Mouse (Mus musculus) frontal cortex, postnatal 25 days (tissue): ENCODE results near the gene Hbq1a.

Experiments used
- DNase-seq, 2 experiments: peaks; one replicate each; pipeline ENCODE4 v3.0.0; 2022; ENCODE audit warnings: low spot score in 2 of 2

Gene Hbq1a

DNA sequence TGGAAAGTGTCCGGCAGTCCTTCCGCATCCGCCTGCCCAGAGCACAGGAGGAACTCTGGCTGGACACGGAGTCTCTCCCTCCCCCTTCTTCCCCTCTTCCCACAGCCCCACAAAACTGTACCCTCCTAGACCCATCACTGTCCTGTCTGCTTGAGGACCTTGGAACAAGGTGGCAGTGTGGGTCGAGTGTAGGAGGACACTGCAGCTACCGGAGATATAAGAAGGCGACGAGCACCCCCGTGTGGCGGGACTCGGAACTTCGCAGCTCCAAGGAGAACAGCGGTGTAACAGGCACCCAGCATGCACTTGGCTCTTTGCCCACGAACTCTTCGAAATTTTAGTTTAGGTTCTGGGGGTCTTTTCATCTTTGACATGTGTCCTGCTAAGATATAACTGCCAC is 24.7 kb downstream of the Hbq1a start:
- peak; percentile 85 to 88 for DNase-seq

DNA sequence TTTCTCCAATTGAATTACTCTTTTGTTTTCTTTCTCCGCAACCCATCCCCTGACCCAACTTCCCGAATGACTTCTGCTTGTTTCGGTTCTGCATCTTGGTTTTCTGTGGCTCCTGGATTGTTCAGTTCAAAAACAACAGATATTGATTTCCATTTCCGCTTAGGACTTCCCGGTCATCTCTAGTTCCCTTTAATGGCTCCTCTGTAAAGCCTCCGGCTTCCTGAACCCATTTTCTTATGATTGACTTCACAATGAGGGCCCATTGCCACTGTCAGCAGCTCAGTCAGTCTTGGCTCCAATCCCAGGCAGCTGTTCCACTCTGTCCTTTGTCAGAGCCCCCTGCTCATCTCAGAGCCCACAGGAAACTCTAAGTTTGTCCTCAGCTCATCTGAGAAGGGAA is 31.2 kb downstream of the Hbq1a start:
- DNase-seq = no peak

GRCm38 (mm10) chr11:32331861-32332260 is 32.0 kb downstream of the Hbq1a start:
- DNase-seq = no peak

DNA sequence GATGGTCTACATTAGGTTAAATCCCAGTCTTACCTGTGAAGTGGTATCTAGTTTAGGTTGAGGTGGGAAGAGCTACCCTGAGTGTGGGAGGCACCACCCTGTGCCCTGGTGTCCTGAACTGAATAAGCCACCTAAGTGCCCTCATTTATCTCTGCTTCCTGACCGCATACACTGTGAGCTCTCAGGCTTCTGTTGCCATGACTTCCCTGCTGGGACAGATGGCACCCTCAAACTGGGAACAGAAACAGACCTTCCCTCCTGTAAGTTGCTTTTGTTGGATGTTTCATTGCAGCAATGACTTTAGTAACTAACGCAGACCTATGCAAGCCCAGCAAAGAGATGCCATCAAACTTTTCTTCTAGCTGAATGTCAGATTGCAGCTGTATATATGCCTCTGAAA is 33.4 kb downstream of the Hbq1a start:
- no peak for DNase-seq

DNA sequence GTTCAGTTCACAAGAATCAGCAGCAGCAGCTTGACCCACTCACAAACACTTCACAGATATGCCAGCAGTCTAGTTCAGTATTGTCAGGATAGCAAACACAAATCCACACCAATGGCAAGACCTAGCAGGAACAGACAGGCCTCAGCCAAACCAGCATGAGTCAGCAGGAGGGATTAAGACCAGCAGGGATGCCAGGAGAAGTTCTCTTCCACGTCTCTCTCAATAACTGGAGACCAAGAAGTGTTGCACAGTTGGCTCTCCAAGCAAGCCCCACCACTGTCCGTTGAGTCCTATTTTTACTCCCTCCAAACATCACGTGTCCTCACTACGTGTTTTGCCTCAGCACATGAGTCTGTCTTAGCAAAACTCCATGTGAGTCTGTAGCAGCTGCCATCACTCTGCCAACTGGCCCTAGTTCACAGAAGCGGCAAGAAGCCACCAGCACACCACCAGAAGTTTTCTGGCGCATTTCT is 36.6 kb downstream of the Hbq1a start:
- no peak for DNase-seq

DNA sequence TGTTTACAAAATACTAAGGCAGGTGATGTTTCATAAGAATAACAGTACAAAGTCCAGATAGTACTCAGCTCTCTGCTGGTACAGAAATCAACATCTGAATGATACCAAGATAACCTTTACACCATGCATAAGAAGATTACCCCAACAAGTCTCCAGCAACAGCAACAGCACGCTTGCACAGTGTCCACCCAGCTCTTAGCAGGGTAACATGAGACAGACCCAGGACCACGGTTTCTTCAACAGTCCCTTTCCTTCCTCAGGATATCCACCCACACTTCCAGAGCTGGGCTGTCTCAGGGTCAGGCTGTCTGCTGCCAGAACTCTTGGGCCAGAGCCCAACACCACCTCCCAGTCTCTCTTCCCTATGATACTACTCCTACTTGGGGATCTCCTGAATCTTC is 39.3 kb downstream of the Hbq1a start:
- DNase-seq = no peak

DNA sequence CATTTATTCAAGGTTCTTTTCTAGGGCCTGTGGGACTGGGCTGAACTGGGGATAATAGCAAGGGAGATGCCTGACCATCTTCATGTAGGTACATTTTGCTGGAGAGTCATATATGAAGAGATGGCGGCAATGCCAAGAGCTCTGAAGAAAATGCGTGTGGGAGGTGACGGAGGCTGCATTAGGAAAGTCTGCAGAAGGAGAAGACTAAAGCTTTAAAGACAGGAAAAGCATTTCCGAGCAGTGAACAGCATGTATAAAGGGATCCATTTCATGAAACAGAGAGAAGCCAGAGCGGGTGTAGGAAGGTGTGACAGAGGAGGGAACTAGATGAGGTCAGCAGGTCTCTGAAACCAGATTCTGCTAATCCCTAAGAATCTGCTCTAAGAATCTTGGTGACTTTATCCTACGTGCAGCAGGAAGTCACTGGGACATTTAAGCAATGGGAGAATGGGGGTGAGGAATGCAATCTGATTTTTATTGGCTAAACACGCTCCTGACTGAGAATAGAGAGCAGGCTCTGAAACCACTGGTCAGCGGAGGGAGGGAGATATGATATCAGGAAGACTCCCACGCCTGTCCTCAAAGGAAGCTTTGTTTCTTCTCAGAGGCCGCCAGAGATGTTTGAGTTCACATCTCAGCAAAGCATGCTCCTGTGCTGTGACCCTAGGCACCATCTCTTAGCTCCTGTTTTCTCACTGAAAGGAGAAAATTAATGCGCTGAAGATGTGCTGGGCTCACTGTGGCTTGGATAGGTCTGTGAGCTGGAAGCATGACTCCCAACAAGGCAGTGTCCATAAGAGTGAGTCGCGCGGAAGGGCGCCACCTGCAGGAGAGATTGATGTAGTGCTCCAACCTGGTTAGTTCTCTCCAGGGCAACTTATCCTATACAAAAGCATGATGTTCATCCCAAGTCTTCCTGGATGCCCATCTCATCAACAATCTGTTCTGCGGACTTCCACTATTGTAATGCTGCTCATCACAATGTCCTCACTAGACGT is 40.9 kb downstream of the Hbq1a start:
- DNase-seq = no peak

GRCm38 (mm10) chr11:32342770-32343191 is 42.9 kb downstream of the Hbq1a start:
- DNase-seq = no peak

DNA sequence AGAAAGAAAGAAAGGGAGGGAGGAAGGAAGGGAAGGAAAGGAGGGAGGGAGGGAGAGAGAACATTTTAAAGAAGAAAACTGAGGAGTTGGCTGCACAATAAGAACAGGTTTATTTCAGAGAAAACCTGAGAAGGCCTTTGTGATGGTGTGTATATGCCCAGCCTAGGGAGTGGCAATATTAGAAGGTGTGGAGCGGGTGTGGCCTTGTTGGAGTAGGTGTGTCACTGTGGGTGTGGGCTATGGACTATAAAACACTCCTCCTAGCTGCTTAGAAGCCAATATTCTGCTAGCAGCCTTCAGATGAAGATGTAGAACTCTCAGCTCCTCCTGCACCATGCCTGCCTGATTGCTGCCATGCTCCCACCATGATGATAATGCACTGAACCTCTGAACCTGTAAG is 43.5 kb downstream of the Hbq1a start:
- no peak for DNase-seq

GRCm38 (mm10) chr11:32345504-32346297 is 45.8 kb downstream of the Hbq1a start:
- no peak for DNase-seq

GRCm38 (mm10) chr11:32347264-32347606 is 47.4 kb downstream of the Hbq1a start:
- DNase-seq = no peak

DNA sequence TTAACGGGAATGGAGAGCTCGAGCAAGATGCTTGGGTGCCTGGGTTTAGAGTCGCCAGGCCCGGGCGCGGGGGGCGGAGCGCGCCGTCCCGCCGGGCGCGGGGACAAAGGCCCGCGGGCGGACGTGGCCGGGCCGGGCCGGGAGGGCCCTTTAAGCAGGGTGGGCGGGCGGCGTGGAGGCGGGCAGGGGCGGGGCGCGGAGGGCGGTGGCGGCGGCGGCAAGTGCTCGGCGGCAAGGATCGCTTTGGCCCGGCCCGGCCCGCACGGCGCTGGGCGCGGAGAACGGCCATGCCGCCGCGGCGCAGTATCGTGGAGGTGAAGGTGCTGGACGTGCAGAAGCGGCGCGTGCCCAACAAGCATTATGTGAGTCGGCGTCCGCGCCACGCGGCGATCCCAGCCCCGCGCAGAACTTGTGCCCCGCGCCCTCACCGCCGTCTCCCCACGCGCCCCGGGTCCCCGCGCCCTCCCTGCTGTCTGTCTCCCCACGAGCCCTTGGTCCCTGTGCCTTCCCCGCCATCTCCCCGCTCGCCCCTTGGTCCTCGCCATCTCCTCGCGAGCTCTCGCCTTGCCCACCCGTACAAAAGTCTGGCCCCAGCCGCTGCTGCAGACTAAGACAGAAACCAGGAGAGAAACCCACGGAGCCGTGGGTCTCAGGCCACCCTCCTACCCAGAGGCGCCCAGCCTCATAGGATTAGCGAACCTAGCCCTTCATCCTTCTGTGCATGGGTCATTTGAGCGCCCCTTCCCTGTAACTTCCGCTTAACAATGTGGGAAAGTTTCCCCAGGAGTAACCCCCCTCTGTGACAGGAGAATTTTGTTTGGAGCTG is 48.0 kb downstream of the Hbq1a start, which contains the start of gene Sh3pxd2b:
Gene Sh3pxd2b, plus strand, starts transcription at position 214 of the 826 bp plus-strand sequence.
- no peak for DNase-seq

DNA sequence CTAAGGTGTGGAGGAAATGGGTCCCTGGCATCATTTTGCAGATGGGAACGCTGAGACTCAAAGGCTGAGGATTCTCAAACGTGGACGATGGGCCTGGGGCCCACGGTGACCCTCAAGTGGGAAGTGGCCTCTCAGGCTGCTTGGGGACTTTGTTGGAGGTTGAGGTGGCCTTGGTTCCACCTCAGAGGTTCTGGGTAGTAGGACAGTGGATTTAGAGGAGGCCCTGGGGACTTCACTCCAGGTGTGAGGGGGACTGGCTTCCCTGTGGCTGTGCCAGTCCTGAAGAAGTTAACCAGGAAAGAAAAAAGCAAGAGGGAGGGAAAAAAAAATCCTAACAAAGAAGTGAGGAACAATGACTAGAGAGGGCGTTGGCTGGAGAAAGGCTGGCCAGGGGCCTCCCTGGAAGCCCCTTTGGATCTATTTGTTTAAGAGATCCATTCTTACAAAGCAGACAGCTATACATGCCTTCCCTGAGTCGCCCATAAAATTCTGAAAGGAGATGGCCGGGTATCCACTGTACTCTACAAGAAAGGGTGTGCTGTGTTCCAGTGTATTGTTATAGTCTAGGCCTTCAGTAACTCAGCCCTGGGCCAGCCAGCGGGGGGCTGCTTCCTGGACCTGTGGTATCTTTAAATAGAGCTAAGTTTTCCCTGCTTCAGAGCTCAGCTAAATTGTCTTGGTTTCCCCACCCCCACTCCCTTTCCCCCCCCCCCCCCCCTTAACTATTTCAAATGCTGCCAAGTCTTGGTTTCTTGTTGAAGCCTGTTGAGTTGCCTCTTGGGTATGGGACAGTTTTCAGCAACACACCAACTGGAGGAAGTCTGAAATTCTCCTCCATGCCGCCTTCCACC is 48.8 kb downstream of the Hbq1a start:
- DNase-seq = no peak

GRCm38 (mm10) chr11:32349284-32349953 is 49.5 kb downstream of the Hbq1a start:
- no peak for DNase-seq
